Mouse (Mus musculus) myocyte (in vitro differentiated cells): ENCODE data around the gene Dnase1l2.

Source experiments
- CEBPB ChIP-seq: IDR thresholded peaks from 2 replicates; pipeline ENCODE4 v1.6.1; 2011; ENCODE audit warnings: mild to moderate bottlenecking, moderate library complexity; ENCODE audit not compliant: poor library complexity, insufficient read depth, severe bottlenecking
- E2F4 ChIP-seq: IDR thresholded peaks from one replicate; pipeline ENCODE4 v1.6.1; 2011; ENCODE audit warnings: mild to moderate bottlenecking, control low read depth, moderate library complexity; ENCODE audit not compliant: insufficient read depth
- MAX ChIP-seq: IDR thresholded peaks from one replicate; pipeline ENCODE4 v1.6.1; 2011; ENCODE audit warnings: low read depth, mild to moderate bottlenecking, control low read depth
- MYOD1 ChIP-seq, 3 experiments: IDR thresholded peaks; one replicate each; pipeline ENCODE4 v1.6.1; 2011; ENCODE audit warnings: control low read depth in 2 of 3, low read depth in 2 of 3, mild to moderate bottlenecking in 2 of 3, moderate library complexity in 1 of 3; ENCODE audit not compliant: insufficient read length in 2 of 3, control insufficient read depth in 1 of 3
- MYOG ChIP-seq, 3 experiments: IDR thresholded peaks; one replicate each; pipeline ENCODE4 v1.6.1; 2011; ENCODE audit warnings: control low read depth in 2 of 3, low read depth in 2 of 3, mild to moderate bottlenecking in 2 of 3; ENCODE audit not compliant: insufficient read length in 2 of 3, control insufficient read depth in 1 of 3, insufficient read depth in 1 of 3
- POLR2A ChIP-seq: IDR thresholded peaks from one replicate; pipeline ENCODE4 v1.6.1; 2011; ENCODE audit warnings: low read depth, mild to moderate bottlenecking, control low read depth, moderate library complexity; ENCODE audit not compliant: insufficient read length
- POLR2AphosphoS2 ChIP-seq: IDR thresholded peaks from one replicate; pipeline ENCODE4 v1.6.1; 2011; ENCODE audit warnings: low read depth, control low read depth; ENCODE audit not compliant: insufficient read length
- REST ChIP-seq: IDR thresholded peaks from one replicate; pipeline ENCODE4 v1.6.1; 2011; ENCODE audit warnings: mild to moderate bottlenecking, control low read depth, moderate library complexity; ENCODE audit not compliant: insufficient read depth, insufficient read length
- SRF ChIP-seq: IDR thresholded peaks from one replicate; pipeline ENCODE4 v1.6.1; 2011; ENCODE audit warnings: low read depth; ENCODE audit not compliant: control insufficient read depth, insufficient read length
- TCF12 ChIP-seq: IDR thresholded peaks from one replicate; pipeline ENCODE4 v1.6.1; 2011; ENCODE audit warnings: mild to moderate bottlenecking, control low read depth; ENCODE audit not compliant: poor library complexity, insufficient read depth, severe bottlenecking
- USF1 ChIP-seq: IDR thresholded peaks from one replicate; pipeline ENCODE4 v1.6.1; 2011; ENCODE audit warnings: low read depth, mild to moderate bottlenecking, control low read depth, moderate library complexity

GRCm38 (mm10) chr17:24416051-24416652 is 26.8 kb downstream of the Dnase1l2 start:
- TF ChIP-seq POLR2A (no peak), MAX (no peak), MYOG (IDR thresholded peaks at IDR 0.05; ENCODE audit: control insufficient read depth in 1 of 3, insufficient read depth in 1 of 3, insufficient read length in 2 of 3, low read depth in 2 of 3) (no peak), USF1 (no peak), E2F4 (no peak), REST (no peak), MYOD1 (IDR thresholded peaks at IDR 0.05; ENCODE audit: control insufficient read depth in 1 of 3, insufficient read length in 2 of 3, low read depth in 2 of 3) (no peak), SRF (no peak), CEBPB (no peak), POLR2AphosphoS2 (no peak), TCF12 (no peak)
